ENCODE assay signal across 12 mouse cellular contexts in genomic region chr12:77633981-77634650, GRCm38 (mm10).
A peak's percentile ranks its signal among the peaks of the same experiment; 100 is the strongest.
DNase-seq lines count a peak whose midpoint lies in the region; ATAC-seq lines count a peak whose summit lies in the region.
"Had no signal": no experiment of that assay in that cellular context is flagged by ENCODE, and none has a peak within 500 bp of the region (broad histone marks: within the 10 kb centered on the region; RNA-seq: fewer than 3 reads in every experiment).

No protein-coding gene starts in this region.

- intact Hi-C loops in left cerebral cortex, postnatal 4 days (cut with DNase I): no loop called here

- ATAC-seq in CD4-positive, CD25-positive, alpha-beta regulatory T cell, adult 4 months: no peak
- ATAC-seq: intestine, postnatal 0 days had no signal

- peak; percentile 20 for DNase-seq in cerebellum, adult 11 months
- DNase-seq in cerebellum, postnatal 4 days (ENCODE audit: low spot score in 2 of 2): no peak
- DNase-seq in left cerebral cortex, postnatal 4 days: peak; percentile 10
- DNase-seq in left cerebral cortex, adult 8-10 months (ENCODE audit: low spot score in 2 of 2): no peak
- peak; percentile 50 for DNase-seq in gastrocnemius, postnatal 25 days
- DNase-seq in embryo, embryonic 10 days (ENCODE audit: low spot score): no peak
- DNase-seq in c-Kit-positive CD71-positive TER-119-positive erythroid progenitor cells, embryonic 14.5 days (ENCODE audit: low spot score): no peak
- DNase-seq: layer of hippocampus, adult 9-11 months; lung, adult 2 months; right cerebral cortex, postnatal 14 days had no signal

Comparison
In these comparisons a context has a peak if more than half of its experiments do, and no peak if none do; other contexts are left out.
1. DNase-seq: peak in cerebellum, adult 11 months (single experiment), left cerebral cortex, postnatal 4 days (single experiment) and gastrocnemius, postnatal 25 days (single experiment); none in cerebellum, postnatal 4 days (0 of 2), left cerebral cortex, adult 8-10 months (0 of 2), embryo, embryonic 10 days (single experiment) and c-Kit-positive CD71-positive TER-119-positive erythroid progenitor cells, embryonic 14.5 days (single experiment).